Mouse (Mus musculus): ENCODE results near the gene Scn8a.

- TF ChIP-seq POLR2A (IDR thresholded peaks at IDR 0.05; ENCODE audit: insufficient read depth, low read depth, low read length): no peak
- TF ChIP-seq CTCF (IDR thresholded peaks at IDR 0.05; ENCODE audit: insufficient read depth, low read depth, low read length): no peak
These were observed 4.1 kb upstream of the Scn8a start for GRCm38 (mm10) chr15:100865556-100865955.

Data from olfactory bulb, adult 2 months (tissue).